Mouse (Mus musculus): Measurements from ENCODE around the gene Cxcl12.

GRCm38 (mm10) chr6:117198871-117199270 lies 30.5 kb downstream of the Cxcl12 start:
- TF ChIP-seq POLR2A (IDR thresholded peaks at IDR 0.05; ENCODE audit: borderline replicate concordance, low read depth, low read length) (no peak), CTCF (IDR thresholded peaks at IDR 0.05; ENCODE audit: low read depth, low read length) (no peak)
